Mouse (Mus musculus): ENCODE results near the gene Xcr1.

DNA sequence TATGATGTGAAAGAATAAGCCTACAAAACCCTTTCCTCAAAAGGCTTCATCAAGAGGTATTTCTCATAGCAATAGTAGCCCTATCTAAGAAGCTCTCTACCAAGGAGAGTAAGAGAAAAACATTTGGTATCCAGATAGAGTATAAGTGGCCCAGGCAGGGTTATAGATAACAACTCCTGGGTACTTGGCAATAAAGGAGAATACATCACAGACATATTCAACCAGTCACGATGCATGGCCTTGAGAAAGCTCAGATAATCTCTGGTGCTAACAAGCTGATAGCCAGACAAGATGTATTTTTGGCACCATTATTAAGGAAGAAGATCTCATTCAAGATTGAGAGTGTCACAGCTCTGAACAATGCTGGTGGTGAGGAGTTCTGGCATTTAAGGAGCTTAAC, 15.3 kb downstream of the Xcr1 start:
- TF ChIP-seq CTCF (IDR thresholded peaks at IDR 0.05; ENCODE audit: low read depth) (no peak), EP300 (optimal IDR thresholded peaks at IDR 0.05) (no peak)
